Mouse (Mus musculus) retina, adult 2 months (tissue): ENCODE data around the gene Lmf1.

Experiments
- DNase-seq: peaks from one replicate; pipeline ENCODE4 v3.0.0-alpha.2; 2012; ENCODE audit warnings: low read depth, low spot score

Gene Lmf1

GRCm38 (mm10) chr17:25640956-25641355 lies 62.1 kb downstream of the Lmf1 start:
- no peak for DNase-seq

- no peak for DNase-seq
Observed at GRCm38 (mm10) chr17:25642032-25642431, 63.1 kb downstream of the Lmf1 start.

GRCm38 (mm10) chr17:25643517-25644294 lies 64.8 kb downstream of the Lmf1 start:
- no peak for DNase-seq

GRCm38 (mm10) chr17:25644761-25645160 lies 65.9 kb downstream of the Lmf1 start:
- DNase-seq = no peak

- no peak for DNase-seq
Observed at GRCm38 (mm10) chr17:25645661-25646060, 66.8 kb downstream of the Lmf1 start.

- no peak for DNase-seq
Observed at GRCm38 (mm10) chr17:25647901-25648300, 69.0 kb downstream of the Lmf1 start.

- DNase-seq = no peak
Observed at GRCm38 (mm10) chr17:25648678-25649216, 69.9 kb downstream of the Lmf1 start.

- DNase-seq = no peak
Observed at GRCm38 (mm10) chr17:25650726-25651125, 71.8 kb downstream of the Lmf1 start.

GRCm38 (mm10) chr17:25652272-25652671 lies 73.4 kb downstream of the Lmf1 start:
- no peak for DNase-seq

GRCm38 (mm10) chr17:25656142-25656825 lies 77.4 kb downstream of the Lmf1 start:
- DNase-seq = no peak

- no peak for DNase-seq
Observed at GRCm38 (mm10) chr17:25656826-25657189, 77.9 kb downstream of the Lmf1 start.

- DNase-seq = no peak
Observed at GRCm38 (mm10) chr17:25663213-25663835, 84.4 kb downstream of the Lmf1 start.

- no peak for DNase-seq
Observed at GRCm38 (mm10) chr17:25665485-25665884, 86.6 kb downstream of the Lmf1 start.

GRCm38 (mm10) chr17:25665891-25666290 lies 87.0 kb downstream of the Lmf1 start:
- DNase-seq = no peak

GRCm38 (mm10) chr17:25668481-25669055 lies 89.7 kb downstream of the Lmf1 start:
- no peak for DNase-seq

- no peak for DNase-seq
Observed at GRCm38 (mm10) chr17:25672982-25673381, 94.1 kb downstream of the Lmf1 start.

GRCm38 (mm10) chr17:25677969-25678368 lies 99.1 kb downstream of the Lmf1 start:
- DNase-seq = no peak

GRCm38 (mm10) chr17:25679818-25680217 lies 100.9 kb downstream of the Lmf1 start:
- DNase-seq = no peak

GRCm38 (mm10) chr17:25681636-25682035 lies 102.8 kb downstream of the Lmf1 start:
- no peak for DNase-seq

- no peak for DNase-seq
Observed at GRCm38 (mm10) chr17:25686323-25686722, 107.4 kb downstream of the Lmf1 start.

GRCm38 (mm10) chr17:25688922-25689321 lies 110.0 kb downstream of the Lmf1 start:
- no peak for DNase-seq

GRCm38 (mm10) chr17:25696263-25696662 lies 117.4 kb downstream of the Lmf1 start:
- no peak for DNase-seq
